Mouse (Mus musculus): ENCODE measurements around the gene Gse1. TPM values are rescaled to one million over a fixed set of nuclear protein-coding genes. Genes with fewer than 3 reads are reported as not detected.

The Gse1 gene
- polyA plus RNA-seq, 1 experiment from 2014 or later = 10.8 TPM

DNA sequence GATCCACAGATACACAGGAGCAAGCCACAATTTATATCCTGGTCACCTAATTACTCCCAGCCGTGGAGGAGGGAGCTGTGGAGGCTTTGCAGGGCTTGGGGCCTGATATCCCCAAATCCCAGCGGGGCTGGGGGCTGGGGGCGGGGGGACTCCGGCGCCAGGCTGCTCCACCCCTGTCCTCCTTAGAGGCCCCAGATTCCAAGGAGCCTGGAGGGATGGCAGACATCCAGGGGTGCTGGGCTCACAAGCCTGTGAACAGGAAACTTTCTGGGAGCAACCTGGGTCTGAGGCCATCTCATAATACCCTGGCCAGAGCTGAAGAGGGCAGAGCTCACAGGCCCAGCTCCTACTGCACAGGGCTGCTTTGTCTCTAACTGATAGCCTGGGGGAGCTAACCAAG is 54.2 kb downstream of the Gse1 start:
- Histone ChIP-seq H3K4me2 (no peak overlapping the region), H3K27ac (no peak overlapping the region), H3K9ac (0 out of 2 replicates have a peak overlapping the region, but pooled peaks have one; percentile 4)

DNA sequence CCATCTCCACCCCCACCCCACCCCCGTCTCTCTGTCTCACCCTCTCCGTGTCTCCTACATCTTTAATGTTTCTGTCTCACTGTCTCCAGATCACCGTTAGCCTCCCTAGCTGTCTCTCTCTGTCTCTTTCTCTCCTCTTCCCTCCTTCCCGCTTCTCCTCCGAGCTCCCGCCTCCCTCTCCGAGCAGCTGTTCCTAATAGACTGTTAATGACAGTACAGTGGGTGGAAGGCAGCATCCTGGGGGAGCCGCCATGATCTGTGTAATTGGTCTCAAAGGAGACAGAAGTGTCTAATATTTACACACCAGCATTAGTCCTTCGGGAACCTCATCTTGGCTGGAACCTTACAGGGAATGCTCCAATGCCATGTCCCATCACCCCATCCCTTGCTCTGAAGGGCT is 56.0 kb downstream of the Gse1 start:
- H3K36me3 ChIP-seq = no peaks in the 10 kb centered on the region
- H3K4me2 ChIP-seq = no peak overlapping the region
- H3K4me3 ChIP-seq (replicated peaks) = no peak overlapping the region
- no peaks in the 10 kb centered on the region for H3K9me3 ChIP-seq
- peak overlapping the region; percentile 83 for H3K27ac ChIP-seq
- H3K4me1 ChIP-seq = peaks cover 63% of the 10 kb centered on the region
- H3K9ac ChIP-seq = no peak overlapping the region
- no peak for ATAC-seq (ENCODE audit: insufficient read depth, low FRiP score, low read depth)
- 42% methylated on average over 9 of the region's 9 CpGs for WGBS
- no peaks in the 10 kb centered on the region for H3K27me3 ChIP-seq (replicated peaks)

More for the DNA sequence above, 54.2 kb downstream of the Gse1 start:
- 39% methylated on average over 5 of the region's 5 CpGs for WGBS
- no peak for ATAC-seq (ENCODE audit: insufficient read depth, low FRiP score, low read depth)
- no peaks in the 10 kb centered on the region for H3K27me3 ChIP-seq (replicated peaks)
- no peaks in the 10 kb centered on the region for H3K9me3 ChIP-seq
- peaks cover 62% of the 10 kb centered on the region for H3K4me1 ChIP-seq
- no peak overlapping the region for H3K4me3 ChIP-seq (replicated peaks)
- no peaks in the 10 kb centered on the region for H3K36me3 ChIP-seq

- ATAC-seq (ENCODE audit: insufficient read depth, low FRiP score, low read depth) = peak; percentile 83
- H3K4me3 ChIP-seq (replicated peaks) = no peak overlapping the region
- H3K9me3 ChIP-seq = no peaks in the 10 kb centered on the region
- H3K9ac ChIP-seq = no peak overlapping the region; the same call in 1 of the 2 replicates
- H3K27me3 ChIP-seq (replicated peaks) = no peaks in the 10 kb centered on the region
- peaks cover 68% of the 10 kb centered on the region for H3K4me1 ChIP-seq
- 20% methylated on average over 3 of the region's 3 CpGs for WGBS
- no peaks in the 10 kb centered on the region for H3K36me3 ChIP-seq
- peak overlapping the region; percentile 83 for H3K27ac ChIP-seq
- H3K4me2 ChIP-seq = peak overlapping the region; percentile 10; the same call in 1 of the 2 replicates
These were observed 56.8 kb downstream of the Gse1 start for GRCm38 (mm10) chr8:120285033-120285432.

DNA sequence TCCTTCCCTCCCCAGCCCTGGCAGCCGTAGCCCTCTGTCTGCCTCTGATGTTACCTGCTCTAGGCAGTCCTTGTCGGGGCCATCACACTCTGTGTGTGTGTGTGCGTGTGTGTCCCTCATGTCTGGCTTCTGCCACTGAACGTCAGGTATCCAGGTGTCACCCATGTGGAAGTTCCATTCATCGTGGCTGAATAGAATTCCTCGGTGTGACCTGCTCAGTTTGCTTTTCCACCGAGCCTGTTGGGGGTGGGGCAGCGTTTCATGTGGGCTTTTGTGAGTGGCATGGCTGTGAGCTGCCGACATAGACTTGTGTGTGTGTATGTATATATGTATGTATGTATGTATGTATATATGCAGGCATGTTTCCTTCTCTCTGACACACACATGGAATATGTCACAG is 57.6 kb downstream of the Gse1 start:
- peak overlapping the region; percentile 83; the same call in 1 of the 2 replicates for H3K27ac ChIP-seq
- H3K4me1 ChIP-seq = peaks cover 75% of the 10 kb centered on the region

DNA sequence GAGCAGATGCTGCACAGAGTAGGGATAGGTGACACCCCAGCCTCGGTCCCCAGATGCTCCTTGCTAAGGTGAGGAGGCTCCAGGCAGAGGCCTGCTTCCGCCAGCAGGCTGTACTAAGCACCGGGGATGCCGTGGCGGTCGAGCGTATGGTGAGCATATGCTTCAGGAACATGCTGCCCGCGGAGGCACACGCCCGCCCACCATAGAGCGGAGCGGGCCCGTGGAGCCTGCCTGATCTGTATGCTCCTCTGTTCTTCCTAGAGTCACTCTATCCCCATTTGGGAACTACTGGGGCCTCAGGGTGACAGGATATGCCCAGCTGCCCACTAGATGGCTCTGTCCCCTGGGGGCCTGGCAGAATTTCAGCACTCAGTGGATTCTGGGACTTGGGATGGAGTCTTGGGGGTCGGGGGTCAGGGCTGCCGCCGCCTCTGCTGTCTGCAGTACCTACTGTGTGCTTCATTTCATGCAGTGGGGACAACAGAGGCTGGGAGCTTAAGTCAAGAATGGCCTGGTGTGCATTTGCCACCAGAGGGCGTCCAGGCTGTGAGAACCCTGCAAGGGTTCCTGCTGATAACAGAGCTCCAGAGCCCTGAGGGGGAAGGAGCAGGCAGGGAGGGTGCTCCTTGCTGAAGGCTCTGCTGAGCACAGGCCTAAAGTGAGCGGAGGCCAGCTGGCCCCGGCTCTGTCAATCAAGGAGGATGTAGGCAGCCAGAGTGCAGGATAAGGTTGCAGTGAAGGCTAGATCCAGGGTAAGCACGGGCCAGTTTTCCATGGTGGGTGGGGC is 60.1 kb downstream of the Gse1 start:
- 49% methylated on average over 21 of the region's 21 CpGs for WGBS
- Histone ChIP-seq H3K27me3 (replicated peaks) (no peaks in the 10 kb centered on the region), H3K9me3 (no peaks in the 10 kb centered on the region), H3K9ac (no peak overlapping the region), H3K4me2 (no peak overlapping the region), H3K4me3 (replicated peaks) (no peak overlapping the region), H3K4me1 (peaks cover 81% of the 10 kb centered on the region), H3K36me3 (no peaks in the 10 kb centered on the region), H3K27ac (0 out of 2 replicates have a peak overlapping the region, but pooled peaks have one; percentile 1)
- peak; percentile 30; the same call in 1 of the 2 replicates for ATAC-seq (ENCODE audit: insufficient read depth, low FRiP score, low read depth)

More for the DNA sequence above, 57.6 kb downstream of the Gse1 start:
- Histone ChIP-seq H3K9me3 (no peaks in the 10 kb centered on the region), H3K36me3 (no peaks in the 10 kb centered on the region), H3K4me2 (no peak overlapping the region), H3K4me3 (replicated peaks) (no peak overlapping the region), H3K27me3 (replicated peaks) (no peaks in the 10 kb centered on the region), H3K9ac (no peak overlapping the region)
- no peak for ATAC-seq (ENCODE audit: insufficient read depth, low FRiP score, low read depth)
- 53% methylated on average over 9 of the region's 9 CpGs for WGBS

GRCm38 (mm10) chr8:120289191-120289590 is 60.9 kb downstream of the Gse1 start:
- 77% methylated on average over 7 of the region's 7 CpGs for WGBS

GRCm38 (mm10) chr8:120289698-120290181 is 61.5 kb downstream of the Gse1 start:
- no peak overlapping the region for H3K4me2 ChIP-seq
- WGBS = 45% methylated on average over 10 of the region's 10 CpGs

More at GRCm38 (mm10) chr8:120289191-120289590, 60.9 kb downstream of the Gse1 start:
- 0 out of 2 replicates have a peak overlapping the region, but pooled peaks have one; percentile 35 for H3K27ac ChIP-seq
- no peak overlapping the region for H3K4me3 ChIP-seq (replicated peaks)
- H3K4me2 ChIP-seq = no peak overlapping the region
- H3K27me3 ChIP-seq (replicated peaks) = no peaks in the 10 kb centered on the region
- H3K9ac ChIP-seq = no peak overlapping the region
- H3K9me3 ChIP-seq = no peaks in the 10 kb centered on the region
- H3K36me3 ChIP-seq = no peaks in the 10 kb centered on the region
- H3K4me1 ChIP-seq = peaks cover 81% of the 10 kb centered on the region
- no peak for ATAC-seq (ENCODE audit: insufficient read depth, low FRiP score, low read depth)

GRCm38 (mm10) chr8:120290614-120291013 is 62.4 kb downstream of the Gse1 start:
- no peak for ATAC-seq (ENCODE audit: insufficient read depth, low FRiP score, low read depth)
- Histone ChIP-seq H3K4me2 (no peak overlapping the region), H3K9me3 (no peaks in the 10 kb centered on the region), H3K36me3 (no peaks in the 10 kb centered on the region), H3K27me3 (replicated peaks) (no peaks in the 10 kb centered on the region), H3K4me3 (replicated peaks) (no peak overlapping the region), H3K9ac (no peak overlapping the region), H3K4me1 (peaks cover 81% of the 10 kb centered on the region), H3K27ac (no peak overlapping the region)
- WGBS = 65% methylated on average over 15 of the region's 15 CpGs

More at GRCm38 (mm10) chr8:120289698-120290181, 61.5 kb downstream of the Gse1 start:
- Histone ChIP-seq H3K9ac (no peak overlapping the region), H3K27me3 (replicated peaks) (no peaks in the 10 kb centered on the region), H3K9me3 (no peaks in the 10 kb centered on the region), H3K27ac (0 out of 2 replicates have a peak overlapping the region, but pooled peaks have one; percentile 35), H3K4me1 (peaks cover 81% of the 10 kb centered on the region), H3K36me3 (no peaks in the 10 kb centered on the region), H3K4me3 (replicated peaks) (no peak overlapping the region)
- no peak for ATAC-seq (ENCODE audit: insufficient read depth, low FRiP score, low read depth)

GRCm38 (mm10) chr8:120291650-120292049 is 63.4 kb downstream of the Gse1 start:
- Histone ChIP-seq H3K27me3 (replicated peaks) (no peaks in the 10 kb centered on the region), H3K4me3 (replicated peaks) (no peak overlapping the region), H3K4me2 (no peak overlapping the region), H3K9ac (no peak overlapping the region), H3K4me1 (peaks cover 77% of the 10 kb centered on the region), H3K27ac (no peak overlapping the region), H3K36me3 (no peaks in the 10 kb centered on the region), H3K9me3 (no peaks in the 10 kb centered on the region)
- no peak for ATAC-seq (ENCODE audit: insufficient read depth, low FRiP score, low read depth)
- 90% methylated on average over 9 of the region's 9 CpGs for WGBS

DNA sequence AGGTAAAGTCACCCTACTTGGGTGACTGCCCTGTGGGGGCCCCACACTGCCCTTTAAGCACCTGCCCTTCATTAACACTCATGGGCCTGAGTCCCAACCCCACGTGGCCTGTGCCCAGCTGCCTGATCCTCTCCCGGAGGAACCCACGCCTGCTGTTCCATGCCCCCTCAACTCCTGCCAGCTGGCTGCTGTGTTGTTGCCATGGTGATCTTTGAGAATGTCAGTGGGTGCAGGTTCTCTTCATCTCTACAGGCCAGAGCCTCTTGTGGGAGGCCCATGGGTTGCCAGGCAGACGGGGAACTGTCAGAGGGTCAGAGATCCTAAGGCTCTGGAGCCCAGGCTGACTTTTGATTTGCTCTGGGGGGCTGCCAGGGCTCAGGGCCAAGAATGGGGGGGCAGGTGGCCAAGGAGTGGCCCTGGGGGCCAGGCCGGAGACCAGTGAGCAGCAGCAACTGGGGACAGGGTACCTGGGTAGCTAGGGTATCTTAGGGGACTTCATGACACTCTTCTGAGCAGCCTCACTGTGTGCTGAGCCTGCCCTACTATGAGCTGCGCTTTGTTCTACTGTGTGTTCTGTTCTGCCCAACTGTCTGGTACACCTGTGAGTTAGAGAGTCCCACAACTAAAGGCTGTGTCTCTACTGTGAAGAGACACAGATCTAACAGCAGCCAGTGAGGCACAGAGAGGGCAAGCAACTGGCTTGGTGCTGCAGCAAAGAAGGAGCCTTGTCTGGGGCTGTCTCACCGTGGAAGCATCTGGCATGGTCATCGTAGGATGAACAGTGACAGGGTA is 64.3 kb downstream of the Gse1 start:
- Histone ChIP-seq H3K4me2 (no peak overlapping the region; the same call in 1 of the 2 replicates), H3K4me1 (peaks cover 77% of the 10 kb centered on the region), H3K9me3 (no peaks in the 10 kb centered on the region), H3K27me3 (replicated peaks) (no peaks in the 10 kb centered on the region), H3K27ac (peak overlapping the region; percentile 44), H3K4me3 (replicated peaks) (no peak overlapping the region; the same call in 1 of the 2 replicates), H3K36me3 (no peaks in the 10 kb centered on the region), H3K9ac (no peak overlapping the region)
- 59% methylated on average over 8 of the region's 8 CpGs for WGBS
- no peak for ATAC-seq (ENCODE audit: insufficient read depth, low FRiP score, low read depth)

- no peaks in the 10 kb centered on the region for H3K36me3 ChIP-seq
- H3K4me3 ChIP-seq (replicated peaks) = no peak overlapping the region; the same call in 1 of the 2 replicates
- WGBS = 62% methylated on average over 18 of the region's 18 CpGs
- no peak overlapping the region for H3K9ac ChIP-seq
- H3K9me3 ChIP-seq = no peaks in the 10 kb centered on the region
- H3K27ac ChIP-seq = peak overlapping the region; percentile 35
- no peak overlapping the region for H3K4me2 ChIP-seq
- peak; percentile 80 for ATAC-seq (ENCODE audit: insufficient read depth, low FRiP score, low read depth)
- H3K27me3 ChIP-seq (replicated peaks) = no peaks in the 10 kb centered on the region
- peaks cover 74% of the 10 kb centered on the region for H3K4me1 ChIP-seq
These were observed 65.4 kb downstream of the Gse1 start for GRCm38 (mm10) chr8:120293421-120294357.

All from stomach, embryonic 15.5 days (tissue).